Mouse (Mus musculus) hindbrain, embryonic 13.5 days (tissue): Measurements from ENCODE around the gene Inip. TPM values are rescaled to one million over a fixed set of nuclear protein-coding genes. Genes with fewer than 3 reads are reported as not detected.

Experiments used
- ATAC-seq: fragments of 200-750 bp; cut with Nextera tagmentation; 2 replicates; pipeline ENCODE4 v1.8.0; 2017; ENCODE audit warnings: moderate TSS enrichment; ENCODE audit not compliant: low FRiP score
- H3K27ac ChIP-seq: fragments of 300-500 bp; sonication (generic); 2 replicates; pipeline ENCODE4 v1.5.1; 2015; ENCODE audit warnings: inconsistent platforms, mild to moderate bottlenecking, moderate library complexity
- H3K27me3 ChIP-seq: fragments of 300-500 bp; sonication (generic); 2 replicates; pipeline ENCODE4 v1.6.1; 2015; ENCODE audit warnings: mild to moderate bottlenecking, inconsistent platforms
- H3K36me3 ChIP-seq: fragments of 300-500 bp; sonication (generic); 2 replicates; pipeline ENCODE4 v1.6.1; 2015; ENCODE audit warnings: mild to moderate bottlenecking, inconsistent platforms
- H3K4me1 ChIP-seq: fragments of 300-500 bp; sonication (generic); replicated peaks from 2 replicates; pipeline ENCODE4 v1.6.1; 2015; ENCODE audit warnings: inconsistent platforms
- H3K4me2 ChIP-seq: fragments of 300-500 bp; sonication (generic); 2 replicates; pipeline ENCODE4 v1.6.1; 2015; ENCODE audit warnings: inconsistent platforms, mild to moderate bottlenecking, moderate library complexity
- H3K4me3 ChIP-seq: fragments of 300-500 bp; sonication (generic); 2 replicates; pipeline ENCODE4 v1.5.1; 2015; ENCODE audit warnings: mild to moderate bottlenecking, inconsistent platforms
- H3K9ac ChIP-seq: fragments of 300-500 bp; sonication (generic); 2 replicates; pipeline ENCODE4 v1.6.1; 2015; ENCODE audit warnings: mild to moderate bottlenecking, inconsistent platforms
- H3K9me3 ChIP-seq: fragments of 300-500 bp; sonication (generic); 2 replicates; pipeline ENCODE4 v1.6.1; 2016; ENCODE audit warnings: inconsistent platforms
- WGBS: fragments of 180-500 bp; shearing (Covaris S2); methylation state at CpG from one replicate; pipeline ENCODE4 v1.1.7; 2015; 5-methylcytosine and 5-hydroxymethylcytosine counted together
- polyA plus RNA-seq: library from polyadenylated mRNA; unstranded; fragments of >200 nt; fragmentation: Nextera tagmentation; extraction: Ambion mirVana; gene quantifications from 2 replicates; pipeline ENCODE4 v1.2.1, GENCODE M21; 2015

The Inip gene
- polyA plus RNA-seq, 1 experiment from 2014 or later, result 69.3 TPM

GRCm38 (mm10) chr4:59726501-59726900, 74.9 kb downstream of the Inip start:
- Histone ChIP-seq H3K4me3 (no peak overlapping the region), H3K4me2 (no peak overlapping the region), H3K9ac (no peak overlapping the region), H3K4me1 (peaks cover 10% of the 10 kb centered on the region; the same call in 1 of the 2 replicates), H3K27me3 (no peaks in the 10 kb centered on the region), H3K36me3 (no peaks in the 10 kb centered on the region), H3K9me3 (no peaks in the 10 kb centered on the region), H3K27ac (peak overlapping the region; percentile 20; the same call in 1 of the 2 replicates)
- 93% methylated on average over 12 of the region's 12 CpGs for WGBS
- ATAC-seq, result no peak

- Histone ChIP-seq H3K4me3 (no peak overlapping the region), H3K4me2 (no peak overlapping the region), H3K27ac (no peak overlapping the region), H3K27me3 (no peaks in the 10 kb centered on the region), H3K4me1 (peaks cover 10% of the 10 kb centered on the region), H3K9ac (no peak overlapping the region), H3K9me3 (no peaks in the 10 kb centered on the region), H3K36me3 (no peaks in the 10 kb centered on the region)
- 89% methylated on average over 4 of the region's 4 CpGs for WGBS
- no peak for ATAC-seq
Observed at GRCm38 (mm10) chr4:59725579-59725978, 75.8 kb downstream of the Inip start.

GRCm38 (mm10) chr4:59721811-59722210, 79.6 kb downstream of the Inip start:
- WGBS, result 85% methylated on average over 3 of the region's 3 CpGs
- no peak for ATAC-seq
- Histone ChIP-seq H3K9me3 (no peaks in the 10 kb centered on the region), H3K27me3 (no peaks in the 10 kb centered on the region), H3K36me3 (peaks cover 10% of the 10 kb centered on the region), H3K4me2 (no peak overlapping the region), H3K27ac (no peak overlapping the region), H3K4me3 (no peak overlapping the region), H3K4me1 (peaks cover 33% of the 10 kb centered on the region), H3K9ac (no peak overlapping the region)

Other genes starting within 250 kb of the Inip start
- 41.4 and 46.8 TPM in 2 replicates for gene Hsdl2, start 220.0 kb downstream of the Inip start, polyA plus RNA-seq
- 61.9 and 65.4 TPM in 2 replicates for gene E130308A19Rik, start 175.4 kb downstream of the Inip start, polyA plus RNA-seq
- gene Snx30, start 4.3 kb upstream of the Inip start, polyA plus RNA-seq, result 14.2 and 14.8 TPM in 2 replicates
- 0.08 TPM in 1 of 2 replicates, not detected in the other for gene Slc46a2, start 113.5 kb upstream of the Inip start, polyA plus RNA-seq
- gene Mup4, start 159.1 kb upstream of the Inip start, polyA plus RNA-seq, result not detected in 2 replicates
- gene Mup6, start 162.7 kb upstream of the Inip start, polyA plus RNA-seq, result not detected in 2 replicates